Mouse (Mus musculus) CH12F3 (cell line): ENCODE measurements at regions not wholly inside any gene's neighbourhood (a gene's known extent, or its start where the extent isn't known, plus 50 kb on each side); places are given as distances from the start of the nearest gene placed in this dataset.

Experiments used
- in situ Hi-C: fragments of 300-500 bp; cut with MboI; formaldehyde crosslinking; loops from 2 replicates; pipeline ENCODE4 v1.14.3; 2020; ENCODE audit warnings: low sequenced_read_pairs

- in situ Hi-C loops: no loop called here
Observed at GRCm38 (mm10) chr15:62209296-62209695, 1286.5 kb upstream of the A1bg start.

- in situ Hi-C loops: no loop called here
Observed at GRCm38 (mm10) chr15:62206502-62206902, 1283.7 kb upstream of the A1bg start.

- in situ Hi-C loops: no loop called here
Observed at GRCm38 (mm10) chr15:62203951-62204905, 1281.4 kb upstream of the A1bg start.

GRCm38 (mm10) chr15:62202781-62203375 lies 1280.1 kb upstream of the A1bg start:
- in situ Hi-C loops: no loop called here

GRCm38 (mm10) chr15:62198721-62199120 lies 1275.9 kb upstream of the A1bg start:
- in situ Hi-C loops: no loop called here

GRCm38 (mm10) chr15:62198194-62198593 lies 1275.4 kb upstream of the A1bg start:
- in situ Hi-C loops: no loop called here

- in situ Hi-C loops: no loop called here
Observed at GRCm38 (mm10) chr15:62195440-62195839, 1272.6 kb upstream of the A1bg start.

- in situ Hi-C loops: no loop called here
Observed at GRCm38 (mm10) chr15:62192706-62193105, 1269.9 kb upstream of the A1bg start.

GRCm38 (mm10) chr15:62191641-62192040 lies 1268.8 kb upstream of the A1bg start:
- in situ Hi-C loops: no loop called here

GRCm38 (mm10) chr15:62190977-62191614 lies 1268.3 kb upstream of the A1bg start:
- in situ Hi-C loops: no loop called here

- in situ Hi-C loops: no loop called here
Observed at GRCm38 (mm10) chr15:62190224-62190910, 1267.6 kb upstream of the A1bg start.

GRCm38 (mm10) chr15:62189565-62190181 lies 1266.9 kb upstream of the A1bg start:
- in situ Hi-C loops: no loop called here

- in situ Hi-C loops: no loop called here
Observed at GRCm38 (mm10) chr15:62186548-62186947, 1263.7 kb upstream of the A1bg start.

GRCm38 (mm10) chr15:62183803-62184202 lies 1261.0 kb upstream of the A1bg start:
- in situ Hi-C loops: no loop called here

GRCm38 (mm10) chr15:62181454-62181910 lies 1258.7 kb upstream of the A1bg start:
- in situ Hi-C loops: no loop called here

- in situ Hi-C loops: no loop called here
Observed at GRCm38 (mm10) chr15:62180718-62181117, 1257.9 kb upstream of the A1bg start.

GRCm38 (mm10) chr15:62179801-62180200 lies 1257.0 kb upstream of the A1bg start:
- in situ Hi-C loops: no loop called here

- in situ Hi-C loops: no loop called here
Observed at GRCm38 (mm10) chr15:62178568-62178967, 1255.8 kb upstream of the A1bg start.

GRCm38 (mm10) chr15:62177768-62178410 lies 1255.1 kb upstream of the A1bg start:
- in situ Hi-C loops: no loop called here

GRCm38 (mm10) chr15:62176076-62176475 lies 1253.3 kb upstream of the A1bg start:
- in situ Hi-C loops: no loop called here
